Mouse (Mus musculus) ES-Bruce4 (cell line): ENCODE results near the gene Emsy.

Source experiments
- CTCF ChIP-seq: IDR thresholded peaks from one replicate; pipeline ENCODE4 v1.8.1; 2011; ENCODE audit warnings: low read depth, low read length
- EP300 ChIP-seq: IDR thresholded peaks from 2 replicates; pipeline ENCODE4 v1.6.1; 2011; ENCODE audit warnings: low read depth, low read length; ENCODE audit not compliant: insufficient read depth
- POLR2A ChIP-seq: IDR thresholded peaks from one replicate; pipeline ENCODE4 v1.8.1; 2011; ENCODE audit warnings: low read length; ENCODE audit not compliant: insufficient read depth

- no peak for TF ChIP-seq CTCF
- TF ChIP-seq EP300, result no peak
- no peak for TF ChIP-seq POLR2A
Observed at GRCm38 (mm10) chr7:98593276-98593675, 63.3 kb downstream of the Emsy start.
